Mouse (Mus musculus): ENCODE measurements around the gene Xpo6.
A peak's percentile ranks its signal among the peaks of the same experiment; 100 is the strongest.

The Xpo6 gene

DNA sequence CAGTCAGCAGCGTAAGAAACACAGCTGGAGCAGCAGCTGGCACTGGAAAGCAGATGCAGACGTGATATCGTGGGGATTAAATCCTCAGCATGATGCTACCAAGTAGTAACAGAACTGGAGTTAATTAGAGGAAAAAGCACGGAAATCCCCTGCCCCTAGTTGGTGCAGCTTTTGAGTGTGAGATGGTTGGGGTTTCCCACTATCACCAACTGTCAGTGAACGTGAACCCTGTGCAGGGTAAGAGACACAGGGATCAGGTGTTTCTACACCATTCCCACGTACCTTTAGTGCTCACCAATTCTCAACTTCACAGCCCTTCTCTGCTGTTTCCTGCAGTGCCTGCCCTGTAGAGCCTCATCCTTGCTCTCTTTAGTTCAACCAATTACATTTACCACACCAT is 80.5 kb downstream of the Xpo6 start:
- no peak for DNase-seq

DNA sequence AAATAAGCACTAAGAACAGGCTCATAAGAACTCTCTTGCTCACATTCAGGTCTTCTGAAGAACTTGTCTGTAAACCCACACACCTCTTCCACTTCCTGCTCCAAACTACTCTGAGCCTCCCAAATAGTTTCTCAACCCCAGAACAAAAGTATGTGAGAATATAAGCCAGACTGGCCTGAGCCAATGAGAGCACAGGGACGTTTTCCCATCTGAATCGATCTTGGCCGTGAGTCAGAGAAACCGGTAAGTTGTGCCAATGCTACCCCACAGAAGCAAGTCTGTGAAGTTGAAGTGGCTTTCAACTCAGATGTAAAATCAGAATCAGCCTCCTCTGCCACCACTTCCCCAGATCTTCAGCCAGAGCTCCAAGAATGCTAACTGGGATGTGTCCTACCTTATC is 87.0 kb downstream of the Xpo6 start:
- no peak for DNase-seq

DNA sequence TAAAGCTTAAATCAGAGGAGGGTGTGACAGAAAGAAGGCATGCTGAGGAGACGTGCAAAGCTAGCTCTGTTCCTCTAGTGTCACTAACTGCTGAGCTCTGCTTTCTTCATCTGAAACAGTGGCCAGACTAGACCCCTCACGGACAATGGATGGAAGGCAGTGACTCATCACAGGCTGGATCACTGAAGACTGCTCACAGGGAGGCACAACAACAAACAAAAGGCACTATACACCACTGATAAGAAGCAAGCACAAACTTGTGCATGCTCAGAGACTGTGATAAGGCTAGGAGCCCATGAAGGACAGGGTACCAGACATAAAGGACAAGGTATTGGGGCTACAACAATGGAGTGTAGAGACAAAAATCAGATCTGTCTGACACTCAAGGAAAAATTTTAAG is 89.1 kb downstream of the Xpo6 start:
- DNase-seq = no peak

DNA sequence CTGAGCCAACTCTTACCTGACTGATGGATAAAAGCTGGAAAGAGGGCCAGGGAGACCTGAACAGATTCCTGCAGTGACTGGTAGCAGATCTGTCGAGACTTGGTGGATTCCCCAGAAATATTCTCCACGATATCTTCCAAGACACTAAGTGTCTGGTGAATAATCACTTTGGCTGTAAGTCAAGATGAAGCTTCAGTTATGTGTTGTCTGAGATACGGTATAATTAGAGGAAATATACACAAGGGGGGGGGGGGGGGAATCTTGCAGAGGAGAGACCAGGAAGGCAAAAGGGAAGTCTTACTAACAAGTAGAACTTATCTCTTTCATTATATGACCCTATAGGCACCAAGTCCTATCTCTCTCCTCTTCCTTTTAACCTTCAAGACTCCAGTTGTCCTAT is 90.4 kb downstream of the Xpo6 start:
- no peak for DNase-seq

DNA sequence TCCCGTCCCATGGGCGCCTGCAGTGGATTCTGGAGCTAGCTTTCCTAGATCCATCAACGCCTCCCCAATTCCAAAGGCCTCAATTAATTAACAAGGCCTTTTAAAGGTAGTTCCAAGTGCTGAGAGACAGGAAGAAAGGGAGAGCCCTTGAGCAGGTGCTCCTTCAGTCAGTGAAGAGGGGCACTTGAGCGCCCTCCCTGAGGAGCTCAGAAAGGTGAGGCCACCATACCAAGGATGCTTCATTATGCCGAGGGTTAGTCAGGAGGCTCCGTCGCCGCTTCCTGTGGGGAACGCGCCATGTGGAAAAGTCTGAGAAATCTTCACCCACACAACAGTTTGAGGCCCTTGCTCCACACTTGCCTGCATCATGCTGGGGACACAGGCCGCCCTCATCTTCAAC is 99.9 kb downstream of the Xpo6 start:
- DNase-seq = no peak

DNA sequence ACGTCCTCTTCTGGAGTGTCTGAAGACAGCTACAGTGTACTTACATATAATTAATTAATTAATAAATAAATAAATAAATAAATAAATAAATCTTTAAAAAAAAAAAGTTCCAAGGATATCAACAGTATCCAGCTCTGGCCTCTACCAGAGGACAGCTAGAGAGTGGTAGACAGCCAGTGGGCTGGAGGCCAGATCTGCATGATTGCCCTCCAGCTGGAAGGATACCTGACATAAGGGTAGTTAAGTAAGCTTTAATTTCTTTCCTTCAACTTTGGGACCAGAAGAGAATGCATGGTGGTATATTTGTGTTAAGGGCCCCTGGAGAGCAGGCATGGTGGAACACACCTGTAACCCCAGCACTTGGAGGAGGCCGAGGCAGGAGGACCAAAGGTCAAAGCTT is 100.5 kb downstream of the Xpo6 start:
- no peak for DNase-seq

DNA sequence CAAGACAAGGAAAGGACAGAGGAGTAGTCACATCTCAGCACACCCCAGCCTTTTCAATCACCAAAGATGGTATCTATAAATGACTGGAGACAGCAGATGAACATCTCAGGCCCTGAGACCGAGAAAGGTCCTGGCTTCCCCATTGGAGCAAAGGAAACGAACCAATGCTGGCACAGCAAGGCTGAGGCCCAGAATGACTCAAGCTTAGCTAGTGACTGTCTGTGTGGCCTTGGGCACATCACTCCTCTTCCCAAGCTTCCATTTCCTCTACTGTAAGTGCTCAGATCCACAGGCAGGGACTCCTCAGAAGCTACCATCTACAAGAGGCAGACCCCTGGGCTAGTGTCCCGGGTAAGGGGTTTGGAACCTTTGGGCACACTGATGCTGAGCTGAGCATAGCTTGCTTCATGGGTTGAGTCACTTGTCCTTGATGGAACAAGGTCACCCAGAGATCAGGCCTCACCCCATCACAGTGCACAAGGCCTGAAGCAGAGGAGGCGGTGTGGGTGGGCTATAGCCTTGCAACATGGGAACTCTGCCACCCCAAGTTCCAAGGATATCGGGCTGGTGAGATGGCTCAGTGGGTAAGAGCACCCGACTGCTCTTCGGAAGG is 101.0 kb downstream of the Xpo6 start:
- no peak for DNase-seq

DNA sequence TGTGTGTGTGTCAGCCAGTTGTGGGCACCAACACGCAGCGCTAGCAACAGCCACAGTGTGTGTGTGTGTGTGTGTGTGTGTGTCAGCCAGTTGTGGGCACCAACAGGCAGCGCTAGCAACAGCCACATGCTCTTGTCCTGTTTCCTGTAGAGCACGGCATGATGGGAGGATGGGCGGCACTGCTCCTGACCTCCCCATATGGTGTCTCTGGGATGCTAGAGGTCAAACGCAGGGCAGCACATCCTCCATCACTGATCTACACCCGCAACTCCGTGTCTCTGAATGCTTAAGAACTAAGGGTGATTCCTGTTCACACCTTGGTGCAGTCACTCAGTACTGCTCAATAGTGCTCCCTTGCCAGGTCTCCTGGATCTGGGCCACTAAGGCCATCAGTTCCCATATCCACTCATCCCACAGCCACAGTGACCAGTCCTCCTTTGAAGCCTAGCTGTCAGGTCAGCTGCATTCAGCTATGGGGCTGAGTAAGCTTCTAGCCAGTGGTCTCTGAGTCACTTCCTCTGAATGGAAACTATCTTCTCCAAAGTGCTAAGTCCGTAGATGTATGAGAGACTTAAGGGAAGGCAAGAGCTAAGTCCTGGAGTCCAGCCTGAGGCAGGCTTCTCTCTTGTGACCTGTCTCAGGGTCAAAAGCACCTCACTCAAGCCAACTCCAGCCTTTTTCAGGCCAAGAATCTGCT is 102.9 kb downstream of the Xpo6 start:
- peak; percentile 31 for DNase-seq

DNA sequence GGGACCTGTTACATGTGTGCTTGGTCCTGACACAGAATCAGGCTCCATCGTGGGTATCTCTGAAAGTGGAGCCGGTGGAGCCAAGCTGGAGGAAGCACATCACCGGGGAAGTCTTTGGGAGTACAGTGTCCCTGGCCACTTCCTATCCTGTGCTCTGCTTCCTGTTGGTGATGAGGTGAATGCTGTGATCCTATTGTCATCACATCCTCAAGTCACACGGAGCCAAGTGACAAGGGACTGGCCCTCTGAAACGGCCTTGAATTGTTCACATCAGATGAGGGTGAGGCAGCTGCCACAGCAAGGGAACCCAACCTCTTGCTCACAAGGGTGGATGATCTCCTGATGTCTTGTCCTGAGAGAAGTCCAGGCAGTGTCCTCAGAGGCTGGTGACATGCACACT is 103.7 kb downstream of the Xpo6 start:
- DNase-seq = peak; percentile 50

DNA sequence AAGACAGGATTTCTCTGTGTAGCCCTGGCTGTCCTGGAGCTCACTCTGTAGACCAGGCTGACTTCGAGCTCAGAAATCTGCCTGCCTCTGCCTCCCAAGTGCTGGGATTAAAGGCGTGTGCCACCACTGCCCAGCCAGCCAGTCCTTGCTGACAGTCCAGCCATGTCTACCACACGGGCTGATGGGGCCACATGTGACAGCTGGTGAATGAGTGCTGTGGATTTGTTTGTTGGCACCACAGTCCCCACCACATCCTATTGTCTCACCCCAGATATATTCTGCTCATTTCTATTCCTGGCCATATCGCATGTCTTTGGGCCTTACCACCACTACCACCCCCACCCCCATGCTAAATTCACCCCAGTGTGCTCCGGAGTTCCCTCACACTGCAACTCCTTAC is 105.6 kb downstream of the Xpo6 start:
- no peak for DNase-seq

DNA sequence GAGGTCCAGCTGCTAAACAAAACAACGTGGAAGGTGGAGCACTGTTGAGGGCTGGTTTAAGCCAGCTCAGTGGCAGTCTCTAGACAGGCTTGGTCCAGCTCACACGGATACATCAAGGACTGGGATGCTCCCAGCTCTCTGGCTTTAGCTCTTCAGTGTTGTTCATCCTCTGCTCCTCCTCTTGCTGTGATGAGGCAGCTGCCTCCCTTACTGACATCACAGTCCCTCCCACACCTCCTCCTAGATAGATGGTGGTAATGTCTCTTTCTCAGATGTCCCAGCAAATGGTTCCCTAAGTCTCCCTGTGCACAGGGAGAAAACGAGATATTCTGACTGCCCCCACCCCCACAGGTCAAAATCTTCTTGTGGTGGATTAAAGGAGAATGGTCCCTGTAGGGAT is 107.1 kb downstream of the Xpo6 start:
- DNase-seq = no peak

DNA sequence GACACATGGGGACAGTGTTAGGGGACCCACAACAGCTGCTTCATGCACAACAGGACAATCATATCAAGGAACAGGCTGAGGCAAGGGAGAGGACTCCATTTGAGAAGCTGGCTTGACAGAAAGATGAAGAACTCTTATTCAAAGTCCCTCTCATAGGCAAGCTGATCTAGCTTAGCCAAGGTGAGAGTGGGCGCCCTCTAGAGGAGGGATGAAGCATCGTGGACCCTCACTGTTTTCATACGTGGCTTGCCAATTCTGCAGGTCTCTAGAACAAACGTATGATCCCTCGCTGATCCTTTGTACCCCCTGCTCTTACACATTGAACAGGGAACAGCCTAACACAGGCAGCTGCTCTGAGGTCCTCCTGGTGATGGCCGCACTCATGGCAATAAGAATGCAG is 110.5 kb downstream of the Xpo6 start:
- DNase-seq = peak; percentile 66

DNA sequence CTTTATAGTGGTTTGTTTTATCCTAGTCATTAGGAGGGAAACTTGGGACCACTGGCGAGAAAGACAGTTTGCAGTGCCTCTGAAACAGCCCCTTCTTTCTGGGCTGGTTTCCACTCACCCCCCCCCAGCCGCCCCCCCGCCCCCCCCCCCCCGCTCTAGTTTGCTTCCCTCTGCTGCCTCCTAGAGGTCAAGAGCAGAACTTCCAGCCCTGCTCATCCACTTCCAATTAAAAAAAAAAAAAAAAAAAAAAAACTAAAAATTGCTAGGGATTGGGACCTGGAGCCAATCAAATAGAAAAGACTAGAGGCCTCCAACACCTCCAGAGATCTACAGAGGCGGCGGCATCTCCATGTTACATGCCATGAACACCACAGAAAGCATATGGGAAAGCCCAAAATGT is 112.1 kb downstream of the Xpo6 start:
- DNase-seq = no peak

DNA sequence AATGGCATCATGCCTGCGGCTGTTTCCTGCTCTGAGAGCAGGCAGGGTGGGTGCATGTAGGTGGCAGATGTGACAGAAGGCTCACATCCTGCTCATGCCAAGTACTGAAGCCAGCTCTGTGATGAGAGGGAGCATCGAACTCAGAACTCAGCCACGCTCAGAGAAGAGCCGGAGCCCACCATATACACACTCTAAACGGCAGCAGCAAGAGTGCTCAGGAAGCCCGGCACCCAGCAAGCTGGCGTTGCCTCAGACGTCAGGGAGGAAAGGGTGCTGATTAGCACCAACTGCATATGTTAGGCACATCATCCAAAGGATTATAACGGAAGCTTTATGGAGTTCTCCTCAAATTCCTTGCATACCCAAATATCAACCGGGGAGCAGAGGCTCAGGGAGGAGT is 112.7 kb downstream of the Xpo6 start:
- DNase-seq = no peak

DNA sequence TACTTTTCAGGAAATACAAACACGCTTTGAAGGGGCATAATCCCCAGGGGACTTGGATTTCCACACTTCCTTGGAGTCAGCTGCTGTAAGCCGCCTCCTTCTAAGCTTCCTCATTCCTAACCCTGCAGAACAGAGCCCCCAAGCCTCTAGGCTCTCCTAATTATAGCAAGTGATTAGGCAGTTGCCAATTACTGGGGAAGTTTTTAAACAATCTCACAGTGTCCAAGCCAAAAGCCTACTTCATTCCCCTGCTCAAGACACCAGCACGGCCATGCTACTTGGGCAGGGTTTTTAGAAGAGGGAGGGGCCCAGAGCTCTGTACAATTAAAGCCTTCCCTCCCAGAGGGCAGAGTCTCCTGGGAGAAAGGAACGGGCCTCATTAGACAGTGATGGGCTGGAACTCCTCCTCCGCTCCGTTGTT is 114.0 kb downstream of the Xpo6 start:
- DNase-seq = no peak

DNA sequence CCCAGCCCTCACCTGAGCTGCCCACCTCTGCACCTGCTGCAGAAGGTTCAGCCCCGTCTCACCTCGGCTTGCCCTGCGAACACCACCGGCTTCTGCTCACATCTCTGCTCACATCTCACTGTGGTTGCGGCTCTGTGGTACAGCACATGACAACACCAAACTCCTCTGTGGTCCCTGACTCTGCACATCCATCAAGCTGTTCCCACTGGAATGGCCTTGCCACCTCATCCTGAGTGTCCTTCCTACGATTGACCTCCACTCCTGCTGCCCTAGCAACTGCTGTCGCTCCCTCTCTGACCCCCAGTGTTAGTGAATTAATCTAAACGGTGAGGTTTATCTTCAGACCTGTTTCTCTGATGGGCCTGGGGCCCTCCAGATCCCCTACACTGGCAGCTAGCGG is 115.1 kb downstream of the Xpo6 start:
- no peak for DNase-seq

DNA sequence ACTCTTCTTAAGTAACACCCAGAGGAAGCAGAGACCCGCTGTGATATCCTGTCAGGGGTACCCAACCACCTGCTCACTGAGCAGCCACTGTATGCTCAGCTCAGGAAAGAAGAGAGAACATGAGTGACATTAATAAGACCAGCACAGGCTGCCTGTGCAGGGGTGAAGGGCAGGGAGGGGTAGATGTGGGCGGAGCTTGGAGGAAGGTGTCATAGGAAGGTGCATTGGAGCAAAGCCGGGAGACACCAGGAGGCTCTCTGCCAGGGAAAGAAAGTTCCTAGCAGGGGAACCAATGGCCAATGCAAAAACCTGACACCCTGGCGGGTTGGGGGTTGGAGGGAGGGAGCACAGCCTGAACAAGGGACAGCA is 116.3 kb downstream of the Xpo6 start:
- no peak for DNase-seq

DNA sequence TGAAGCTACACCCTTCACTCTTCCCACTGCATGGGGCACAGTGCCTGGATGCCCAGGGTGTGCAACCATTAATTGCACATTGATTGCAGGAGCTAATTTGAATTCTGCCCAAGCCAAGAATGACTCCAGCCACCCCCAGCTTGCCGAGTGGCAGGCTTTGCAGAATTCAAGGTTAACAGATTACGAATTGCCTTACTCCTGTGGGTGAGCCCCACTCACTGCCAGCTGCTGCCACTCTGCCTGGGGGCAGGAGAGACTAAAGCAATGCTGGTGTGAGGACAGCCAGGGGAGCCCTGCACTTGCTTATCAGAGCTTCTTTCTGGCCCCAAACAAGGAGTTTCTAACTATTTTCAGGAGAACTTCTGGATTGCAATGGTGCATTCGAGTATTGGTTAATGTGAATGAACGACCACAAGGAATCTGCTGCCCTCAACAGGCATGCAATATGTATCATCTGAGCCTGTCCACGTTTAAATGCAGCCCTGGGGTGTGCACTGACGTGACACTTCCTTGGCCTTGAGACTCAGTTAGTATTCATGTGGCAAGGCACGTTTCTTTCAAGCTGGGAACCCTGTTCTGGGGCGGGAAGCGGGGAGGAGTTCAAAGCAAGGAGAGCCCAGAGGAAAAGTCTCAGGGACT is 116.8 kb downstream of the Xpo6 start:
- no peak for DNase-seq

DNA sequence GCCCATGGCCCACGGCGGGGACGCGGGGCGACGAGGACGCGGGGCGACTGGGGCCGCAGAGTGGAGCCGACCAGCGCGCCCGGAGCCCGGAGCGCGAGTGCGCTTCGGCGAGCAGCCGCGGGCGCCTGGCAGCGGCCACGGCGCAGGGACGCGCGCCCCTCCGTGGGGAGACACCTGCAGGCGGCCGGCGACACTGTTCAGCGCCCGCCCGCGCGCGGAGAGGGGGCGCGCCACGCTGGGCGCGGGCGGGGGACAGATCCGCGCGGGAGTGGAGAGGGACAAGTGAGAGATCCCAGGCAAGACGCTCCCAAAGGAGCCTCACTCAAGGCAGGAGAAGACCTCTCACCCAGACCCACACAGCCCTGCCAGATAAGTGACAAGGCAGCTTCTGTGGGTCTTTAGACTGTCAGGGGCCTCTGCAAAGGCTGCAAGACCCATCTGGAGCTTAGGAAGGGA is 118.0 kb downstream of the Xpo6 start, which contains the start of gene Gsg1l:
Gene Gsg1l (minus strand): TSS at position 126 of the 456 bp plus-strand sequence.
- no peak for DNase-seq

DNA sequence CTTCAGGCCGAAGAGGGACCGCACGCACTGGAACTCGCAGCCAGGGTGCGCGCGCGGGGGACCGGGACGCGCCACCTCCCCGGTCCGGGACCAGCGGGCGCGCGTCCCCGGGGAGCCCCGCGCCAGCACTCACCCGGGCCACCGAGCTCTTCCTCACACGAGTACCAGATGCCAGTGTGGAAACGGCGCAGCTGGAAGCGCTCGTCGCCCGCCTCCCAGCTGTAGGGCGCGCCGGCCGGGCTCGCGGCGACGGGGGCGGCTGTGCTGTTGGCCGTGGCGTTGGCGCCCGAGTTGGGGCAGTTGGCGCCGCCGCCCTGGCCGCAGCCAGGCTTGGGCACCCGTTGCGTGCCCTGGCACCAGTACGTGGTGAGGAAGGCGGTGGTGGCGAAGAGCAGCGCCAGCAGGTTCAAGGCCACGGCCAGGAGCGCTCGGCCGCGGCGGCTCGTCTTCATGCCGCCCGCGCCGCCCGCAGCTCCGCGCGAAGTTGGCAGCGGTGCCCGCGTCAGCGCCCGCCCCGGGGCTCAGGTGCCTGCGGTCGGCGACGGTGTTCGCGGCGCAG is 118.5 kb downstream of the Xpo6 start:
- no peak for DNase-seq

DNA sequence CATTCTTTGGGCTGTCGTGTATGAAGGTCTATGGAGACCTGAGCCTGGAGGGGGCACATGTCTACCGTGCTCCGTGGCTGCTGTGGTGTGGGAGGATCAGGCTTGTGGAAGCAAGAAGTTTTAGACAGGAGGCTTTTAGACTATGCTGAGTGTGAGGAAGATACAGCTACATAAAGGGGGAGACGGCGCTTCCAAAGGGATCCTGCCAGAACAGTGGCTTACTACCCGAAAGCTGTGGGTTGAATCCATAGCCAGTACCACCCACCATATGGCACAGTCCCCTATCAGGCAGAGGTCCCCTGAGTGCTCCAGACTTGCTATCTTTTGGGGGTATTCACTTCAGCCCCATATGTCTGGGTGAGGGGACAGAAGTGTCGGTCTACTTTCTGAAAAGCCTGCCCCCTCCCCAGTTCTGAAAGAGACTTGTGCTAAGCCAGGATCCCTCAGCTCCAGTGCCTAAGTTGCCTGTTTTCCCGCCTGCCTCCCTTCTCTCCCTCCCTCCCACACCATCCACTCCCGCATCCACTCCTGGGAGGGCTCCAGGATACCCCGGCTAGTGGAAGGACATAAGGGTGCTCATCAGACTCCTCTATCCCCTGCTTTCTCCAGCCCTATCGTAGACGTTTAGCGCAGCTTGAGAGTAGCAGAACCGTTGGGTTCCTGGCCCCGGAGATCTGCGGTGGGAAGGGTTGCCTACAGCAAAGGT is 119.2 kb downstream of the Xpo6 start:
- DNase-seq = no peak

DNA sequence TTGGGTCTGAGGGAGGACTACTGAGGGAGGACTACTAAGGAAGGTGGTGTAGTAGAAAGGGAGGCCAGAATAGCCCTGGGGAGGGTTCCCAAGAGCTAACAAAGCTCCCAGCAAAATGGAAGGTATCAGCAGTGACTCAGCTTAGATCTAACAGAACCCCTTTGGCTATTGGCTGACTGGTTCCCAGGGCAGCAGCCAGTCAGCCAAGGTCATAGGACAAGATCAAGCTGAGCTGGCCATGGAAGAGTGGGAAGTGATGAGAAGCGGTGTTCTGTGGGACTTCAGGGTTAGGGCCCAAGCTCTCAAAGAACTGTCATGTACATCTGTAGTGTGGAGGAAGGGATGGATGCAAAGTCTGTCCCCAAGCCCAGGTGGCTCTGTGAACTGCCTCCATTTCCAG is 123.4 kb downstream of the Xpo6 start:
- no peak for DNase-seq

DNA sequence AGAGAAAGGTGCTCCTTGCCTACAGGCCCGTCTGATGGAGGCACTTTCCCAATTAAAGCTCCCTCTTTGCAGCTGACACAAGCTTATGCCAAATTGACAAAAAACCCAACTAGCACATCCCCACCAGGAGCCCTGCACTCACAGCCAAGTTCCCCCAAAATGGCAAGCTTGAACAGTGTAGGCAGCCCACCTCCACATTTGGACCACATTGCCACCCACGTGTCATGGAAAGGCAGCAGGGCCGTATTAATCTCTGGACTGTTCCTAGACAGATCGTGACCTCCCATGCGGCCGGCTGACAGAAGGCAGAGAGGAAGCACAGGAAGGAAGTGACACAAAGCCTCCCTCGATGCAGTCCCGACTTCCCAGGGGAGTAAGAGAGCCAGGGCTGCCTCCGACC is 125.2 kb downstream of the Xpo6 start:
- DNase-seq = no peak

DNA sequence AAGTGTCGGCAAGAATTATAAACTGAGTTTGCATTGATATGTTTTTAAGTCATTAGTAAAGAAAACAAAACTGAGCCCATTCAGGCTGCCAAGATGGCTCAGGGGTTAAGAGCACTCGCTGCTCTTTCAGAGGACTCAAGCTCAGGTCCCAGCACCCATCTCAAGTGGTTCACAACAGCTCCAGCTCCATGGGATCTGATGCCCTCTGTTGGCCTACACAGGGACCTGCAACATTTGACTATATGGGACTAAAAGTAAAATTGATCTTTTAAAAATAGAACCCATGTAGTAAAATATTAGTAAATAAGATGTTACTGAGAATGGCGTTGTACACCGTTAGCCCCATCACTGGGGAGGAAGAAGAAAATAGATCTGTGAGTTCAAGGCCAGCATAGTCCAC is 130.0 kb downstream of the Xpo6 start:
- no peak for DNase-seq

All from kidney, postnatal 14 days (tissue).